Mouse (Mus musculus): Measurements from ENCODE around the gene Zbtb8b. TPM values are rescaled to one million over a fixed set of nuclear protein-coding genes. Genes with fewer than 3 reads are reported as not detected.

The Zbtb8b gene
- polyA plus RNA-seq, 1 experiment, result not detected

- Histone ChIP-seq H3K4me3 (ENCODE audit: insufficient read depth, low read length) (no peak overlapping the region), H3K27ac (ENCODE audit: insufficient read depth, low read length) (no peak overlapping the region), H3K4me1 (ENCODE audit: control insufficient read depth, insufficient read depth, low read length) (no peaks in the 10 kb centered on the region)
- TF ChIP-seq CTCF (IDR thresholded peaks at IDR 0.05; ENCODE audit: borderline replicate concordance, insufficient read depth, low read length) (no peak), POLR2A (IDR thresholded peaks at IDR 0.05; ENCODE audit: low read depth, low read length) (no peak)
Observed at GRCm38 (mm10) chr4:129390216-129390743, 50.4 kb downstream of the Zbtb8b start.

- Histone ChIP-seq H3K27ac (ENCODE audit: insufficient read depth, low read length) (no peak overlapping the region), H3K4me3 (ENCODE audit: insufficient read depth, low read length) (no peak overlapping the region), H3K4me1 (ENCODE audit: control insufficient read depth, insufficient read depth, low read length) (no peaks in the 10 kb centered on the region)
- TF ChIP-seq POLR2A (IDR thresholded peaks at IDR 0.05; ENCODE audit: low read depth, low read length), result no peak
Observed at GRCm38 (mm10) chr4:129388404-129388803, 52.2 kb downstream of the Zbtb8b start.

- H3K4me3 ChIP-seq (ENCODE audit: insufficient read depth, low read length), result no peak overlapping the region
- TF ChIP-seq CTCF (IDR thresholded peaks at IDR 0.05; ENCODE audit: borderline replicate concordance, insufficient read depth, low read length) (no peak), POLR2A (IDR thresholded peaks at IDR 0.05; ENCODE audit: low read depth, low read length) (no peak)
- no peaks in the 10 kb centered on the region for H3K4me1 ChIP-seq (ENCODE audit: control insufficient read depth, insufficient read depth, low read length)
- no peak overlapping the region for H3K27ac ChIP-seq (ENCODE audit: insufficient read depth, low read length)
Observed at GRCm38 (mm10) chr4:129386989-129387388, 53.7 kb downstream of the Zbtb8b start.

- Histone ChIP-seq H3K4me1 (ENCODE audit: control insufficient read depth, insufficient read depth, low read length) (no peaks in the 10 kb centered on the region), H3K27ac (ENCODE audit: insufficient read depth, low read length) (no peak overlapping the region), H3K4me3 (ENCODE audit: insufficient read depth, low read length) (no peak overlapping the region)
- no peak for TF ChIP-seq CTCF (IDR thresholded peaks at IDR 0.05; ENCODE audit: borderline replicate concordance, insufficient read depth, low read length)
- TF ChIP-seq POLR2A (IDR thresholded peaks at IDR 0.05; ENCODE audit: low read depth, low read length), result no peak
Observed at GRCm38 (mm10) chr4:129386269-129386946, 54.2 kb downstream of the Zbtb8b start.

- Histone ChIP-seq H3K27ac (ENCODE audit: insufficient read depth, low read length) (no peak overlapping the region), H3K4me1 (ENCODE audit: control insufficient read depth, insufficient read depth, low read length) (no peaks in the 10 kb centered on the region), H3K4me3 (ENCODE audit: insufficient read depth, low read length) (no peak overlapping the region)
- no peak for TF ChIP-seq CTCF (IDR thresholded peaks at IDR 0.05; ENCODE audit: borderline replicate concordance, insufficient read depth, low read length)
- TF ChIP-seq POLR2A (IDR thresholded peaks at IDR 0.05; ENCODE audit: low read depth, low read length), result no peak
Observed at GRCm38 (mm10) chr4:129385685-129386084, 55.0 kb downstream of the Zbtb8b start.

- TF ChIP-seq POLR2A (IDR thresholded peaks at IDR 0.05; ENCODE audit: low read depth, low read length) (no peak), CTCF (IDR thresholded peaks at IDR 0.05; ENCODE audit: borderline replicate concordance, insufficient read depth, low read length) (no peak)
- Histone ChIP-seq H3K4me1 (ENCODE audit: control insufficient read depth, insufficient read depth, low read length) (no peaks in the 10 kb centered on the region), H3K27ac (ENCODE audit: insufficient read depth, low read length) (no peak overlapping the region), H3K4me3 (ENCODE audit: insufficient read depth, low read length) (no peak overlapping the region)
Observed at GRCm38 (mm10) chr4:129384440-129384839, 56.2 kb downstream of the Zbtb8b start.

GRCm38 (mm10) chr4:129383586-129383985, 57.1 kb downstream of the Zbtb8b start:
- no peaks in the 10 kb centered on the region for H3K4me1 ChIP-seq (ENCODE audit: control insufficient read depth, insufficient read depth, low read length)
- H3K27ac ChIP-seq (ENCODE audit: insufficient read depth, low read length), result no peak overlapping the region
- TF ChIP-seq CTCF (IDR thresholded peaks at IDR 0.05; ENCODE audit: borderline replicate concordance, insufficient read depth, low read length) (no peak), POLR2A (IDR thresholded peaks at IDR 0.05; ENCODE audit: low read depth, low read length) (no peak)
- H3K4me3 ChIP-seq (ENCODE audit: insufficient read depth, low read length), result no peak overlapping the region

- H3K4me3 ChIP-seq (ENCODE audit: insufficient read depth, low read length), result no peak overlapping the region
- H3K4me1 ChIP-seq (ENCODE audit: control insufficient read depth, insufficient read depth, low read length), result no peaks in the 10 kb centered on the region
- TF ChIP-seq POLR2A (IDR thresholded peaks at IDR 0.05; ENCODE audit: low read depth, low read length) (no peak), CTCF (IDR thresholded peaks at IDR 0.05; ENCODE audit: borderline replicate concordance, insufficient read depth, low read length) (no peak)
- H3K27ac ChIP-seq (ENCODE audit: insufficient read depth, low read length), result no peak overlapping the region
Observed at GRCm38 (mm10) chr4:129382488-129382887, 58.2 kb downstream of the Zbtb8b start.

GRCm38 (mm10) chr4:129382029-129382428, 58.6 kb downstream of the Zbtb8b start:
- Histone ChIP-seq H3K27ac (ENCODE audit: insufficient read depth, low read length) (no peak overlapping the region), H3K4me1 (ENCODE audit: control insufficient read depth, insufficient read depth, low read length) (no peaks in the 10 kb centered on the region), H3K4me3 (ENCODE audit: insufficient read depth, low read length) (no peak overlapping the region)
- no peak for TF ChIP-seq CTCF (IDR thresholded peaks at IDR 0.05; ENCODE audit: borderline replicate concordance, insufficient read depth, low read length)
- TF ChIP-seq POLR2A (IDR thresholded peaks at IDR 0.05; ENCODE audit: low read depth, low read length), result no peak

- TF ChIP-seq CTCF (IDR thresholded peaks at IDR 0.05; ENCODE audit: borderline replicate concordance, insufficient read depth, low read length) (no peak), POLR2A (IDR thresholded peaks at IDR 0.05; ENCODE audit: low read depth, low read length) (no peak)
- Histone ChIP-seq H3K4me3 (ENCODE audit: insufficient read depth, low read length) (no peak overlapping the region), H3K27ac (ENCODE audit: insufficient read depth, low read length) (no peak overlapping the region), H3K4me1 (ENCODE audit: control insufficient read depth, insufficient read depth, low read length) (no peaks in the 10 kb centered on the region)
Observed at GRCm38 (mm10) chr4:129381148-129381547, 59.5 kb downstream of the Zbtb8b start.

Measured in embryonic fibroblast, embryonic 13.5 days (primary cell).